Mouse (Mus musculus) cerebellum, adult 2 months (tissue): ENCODE data around the gene A230050P20Rik. TPM values are rescaled to one million over a fixed set of nuclear protein-coding genes. Genes with fewer than 3 reads are reported as not detected.

Experiments
- DNase-seq, 2 experiments: peaks; one replicate each; pipeline ENCODE4 v3.0.0; 2021
- H3K27ac ChIP-seq: fragments of 200-500 bp; 2 replicates; pipeline ENCODE4 v1.5.1; 2012; ENCODE audit warnings: low read length, control low read depth, inconsistent platforms; ENCODE audit not compliant: insufficient read depth
- H3K27me3 ChIP-seq: fragments of 200-500 bp; 2 replicates; pipeline ENCODE4 v1.6.1; 2012; ENCODE audit warnings: inconsistent platforms, mild to moderate bottlenecking, low read length, moderate library complexity; ENCODE audit not compliant: control insufficient read depth, insufficient read depth
- H3K4me1 ChIP-seq: fragments of 200-500 bp; 2 replicates; pipeline ENCODE4 v1.6.1; 2011; ENCODE audit warnings: low read length; ENCODE audit not compliant: control insufficient read depth, insufficient read depth
- H3K4me3 ChIP-seq: fragments of 200-500 bp; replicated peaks from 2 replicates; pipeline ENCODE3; 2011; ENCODE audit warnings: mild to moderate bottlenecking, low read depth, low read length, control low read depth; ENCODE audit not compliant: insufficient read depth
- CTCF ChIP-seq: fragments of 200-500 bp; IDR thresholded peaks from 2 replicates; pipeline ENCODE4 v1.5.1; 2011; ENCODE audit warnings: low read depth, mild to moderate bottlenecking, control low read depth, low read length, moderate library complexity, borderline replicate concordance; ENCODE audit not compliant: insufficient read depth
- POLR2A ChIP-seq: fragments of 200-500 bp; IDR thresholded peaks from 2 replicates; pipeline ENCODE4 v1.6.1; 2011; ENCODE audit warnings: low read length, control low read depth, borderline replicate concordance; ENCODE audit not compliant: insufficient read depth
- WGBS: fragments of 180-500 bp; shearing (Covaris S2); methylation state at CpG from one replicate; pipeline ENCODE4 v1.1.7; 2018; 5-methylcytosine and 5-hydroxymethylcytosine counted together
- polyA plus RNA-seq: library from polyadenylated mRNA; depleted of rRNA; stranded (reverse); fragments of >200 nt; gene quantifications from 2 replicates; pipeline ENCODE4 v1.2.3, GENCODE M21; 2012

A230050P20Rik gene
- polyA plus RNA-seq, 1 experiment = 171 TPM

DNA sequence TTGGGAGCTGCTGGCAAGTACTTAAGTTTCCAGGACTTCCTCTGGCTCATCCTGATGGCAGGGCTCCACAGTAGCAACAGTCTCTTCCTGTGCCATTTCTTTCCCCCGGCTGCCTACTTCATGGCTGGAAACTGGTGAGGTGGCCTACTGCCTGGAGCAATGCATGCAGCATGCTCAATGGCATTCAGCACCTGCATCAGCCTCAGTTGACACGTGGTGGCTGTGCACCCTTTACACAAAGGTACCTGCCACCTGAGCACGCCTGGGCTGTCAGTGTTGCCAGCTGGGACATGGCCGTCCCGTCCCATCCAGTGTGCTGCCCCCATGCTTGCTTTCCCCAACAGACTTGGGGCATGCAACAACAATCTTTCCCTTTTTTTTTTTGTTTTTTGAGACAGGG, 24.6 kb downstream of the A230050P20Rik start:
- Histone ChIP-seq H3K4me3 (no peak overlapping the region), H3K27me3 (no peaks in the 10 kb centered on the region), H3K4me1 (peaks cover 8% of the 10 kb centered on the region), H3K27ac (no peak overlapping the region)
- 50% methylated on average over 5 of the region's 5 CpGs for WGBS
- DNase-seq = no peak
- no peak for TF ChIP-seq CTCF
- no peak for TF ChIP-seq POLR2A

GRCm38 (mm10) chr9:20893590-20894343, 25.3 kb downstream of the A230050P20Rik start:
- no peaks in the 10 kb centered on the region for H3K27me3 ChIP-seq
- no peak for DNase-seq
- 80% methylated on average over 13 of the region's 13 CpGs for WGBS
- H3K4me1 ChIP-seq = peaks cover 8% of the 10 kb centered on the region
- H3K27ac ChIP-seq = no peak overlapping the region
- TF ChIP-seq POLR2A (no peak), CTCF (no peak)
- H3K4me3 ChIP-seq = no peak overlapping the region

DNA sequence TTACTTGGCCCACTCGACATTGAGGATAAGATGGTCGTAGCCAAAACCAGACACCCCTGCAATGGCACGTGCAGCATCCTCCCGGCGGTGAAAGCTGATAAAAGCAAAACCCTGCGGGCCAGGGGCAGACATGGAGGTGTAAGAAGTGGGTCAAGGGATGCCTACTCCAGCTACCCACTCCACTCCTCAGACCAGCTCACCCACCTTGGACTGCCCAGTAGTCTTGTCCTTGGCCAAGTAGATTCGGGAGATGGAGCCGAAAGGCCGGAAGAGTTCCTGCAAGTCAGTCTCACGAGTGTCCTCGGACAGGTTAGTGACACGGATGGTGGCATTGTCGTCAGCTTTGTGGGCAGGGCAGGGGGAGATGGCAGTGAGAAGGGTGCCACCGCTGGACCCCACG, 26.2 kb downstream of the A230050P20Rik start:
- no peaks in the 10 kb centered on the region for H3K27me3 ChIP-seq
- no peak overlapping the region for H3K27ac ChIP-seq
- no peak for DNase-seq
- H3K4me3 ChIP-seq = no peak overlapping the region
- 89% methylated on average over 15 of the region's 15 CpGs for whole genome bisulfite sequencing
- TF ChIP-seq CTCF = no peak
- TF ChIP-seq POLR2A = no peak
- peaks cover 8% of the 10 kb centered on the region for H3K4me1 ChIP-seq

- Histone ChIP-seq H3K4me3 (no peak overlapping the region), H3K4me1 (peaks cover 8% of the 10 kb centered on the region), H3K27me3 (no peaks in the 10 kb centered on the region), H3K27ac (no peak overlapping the region)
- TF ChIP-seq CTCF = no peak
- TF ChIP-seq POLR2A = no peak
- WGBS = 93% methylated on average over 9 of the region's 9 CpGs
- no peak for DNase-seq
These were observed 26.9 kb downstream of the A230050P20Rik start for GRCm38 (mm10) chr9:20895382-20895781.

DNA sequence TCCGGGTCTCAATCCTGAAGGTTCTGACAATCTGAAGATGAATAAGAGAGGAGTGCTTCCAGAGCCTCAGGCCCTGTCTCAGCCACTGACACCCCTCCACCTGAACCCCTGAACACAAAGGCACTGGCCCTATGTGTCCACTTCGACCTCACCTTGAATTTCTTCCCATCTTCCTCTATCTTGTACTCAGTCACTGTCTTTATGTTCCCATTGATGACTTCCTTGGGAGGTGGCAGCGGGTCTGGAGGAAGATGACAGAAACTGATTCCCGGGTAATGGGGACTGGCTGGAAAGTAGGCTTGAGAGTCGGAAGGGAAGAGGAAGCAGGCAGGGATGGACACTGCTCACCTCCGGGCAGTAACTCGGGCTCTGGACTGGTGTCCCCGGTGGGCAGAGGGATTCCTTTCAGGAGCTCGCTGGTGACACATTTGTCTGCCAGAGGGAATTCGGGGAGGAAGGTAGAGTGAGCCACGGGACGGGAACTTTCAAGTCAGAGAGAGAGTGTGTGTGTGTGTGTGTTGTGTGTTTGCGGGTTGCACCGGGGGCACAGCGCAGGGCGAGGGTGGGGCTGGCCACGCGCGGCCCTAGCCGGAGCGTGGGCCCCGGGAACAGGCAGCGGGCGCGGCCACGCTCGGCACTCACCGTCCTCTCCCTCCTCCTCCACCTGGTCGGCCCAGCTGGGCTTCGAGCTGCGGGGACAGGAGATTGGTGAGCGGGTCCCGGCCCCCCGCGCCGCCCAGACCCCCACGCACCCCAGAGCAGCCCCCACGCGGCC, 29.5 kb downstream of the A230050P20Rik start:
- Histone ChIP-seq H3K4me1 (peaks cover 8% of the 10 kb centered on the region), H3K27me3 (no peaks in the 10 kb centered on the region), H3K27ac (no peak overlapping the region), H3K4me3 (peak overlapping the region; percentile 78)
- 5% methylated on average over 37 of the region's 39 CpGs for WGBS
- TF ChIP-seq CTCF (no peak), POLR2A (no peak)
- DNase-seq = no peak

DNA sequence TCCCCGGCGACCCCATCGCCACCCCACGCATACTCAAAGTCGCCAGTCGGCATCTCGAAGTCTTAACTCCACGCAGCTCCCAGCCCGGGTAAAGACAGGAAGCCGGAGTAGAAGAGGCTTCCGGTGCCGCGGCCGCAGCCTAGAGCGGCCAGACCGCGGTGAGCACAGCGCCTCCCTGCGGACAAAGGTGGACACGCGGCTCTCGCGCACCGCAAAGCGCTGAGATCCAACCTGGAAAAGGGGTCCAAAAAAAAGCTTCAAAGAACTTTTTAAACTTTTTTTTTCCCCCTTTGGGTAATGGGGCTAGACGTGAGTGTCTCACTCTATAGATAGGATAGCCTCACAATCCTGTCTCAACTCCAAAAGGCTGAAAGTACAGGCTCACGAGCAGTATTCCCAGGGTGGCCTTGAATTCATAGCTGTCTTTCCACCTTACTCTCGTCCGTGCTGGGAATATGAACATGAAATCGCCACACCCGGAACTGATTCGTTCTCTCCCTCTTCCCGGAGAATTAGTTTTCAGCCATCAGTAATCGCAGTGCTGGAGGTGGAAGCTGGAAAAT, 30.1 kb downstream of the A230050P20Rik start, which contains the start of gene Eif3g:
Gene Eif3g, minus strand, starts transcription at position 113 of the 563 bp plus-strand sequence.
- no peaks in the 10 kb centered on the region for H3K27me3 ChIP-seq
- H3K27ac ChIP-seq = no peak within 1 kb of the TSS
- peak within 1 kb of the TSS; percentile 78 for H3K4me3 ChIP-seq
- 2% methylated on average over 34 of the region's 34 CpGs for WGBS
- TF ChIP-seq POLR2A (peak; percentile 65; the same call in 1 of the 2 replicates), CTCF (peak; percentile 90)
- H3K4me1 ChIP-seq = peaks cover 8% of the 10 kb centered on the region
- peak; percentile 82 to 86 for DNase-seq

DNA sequence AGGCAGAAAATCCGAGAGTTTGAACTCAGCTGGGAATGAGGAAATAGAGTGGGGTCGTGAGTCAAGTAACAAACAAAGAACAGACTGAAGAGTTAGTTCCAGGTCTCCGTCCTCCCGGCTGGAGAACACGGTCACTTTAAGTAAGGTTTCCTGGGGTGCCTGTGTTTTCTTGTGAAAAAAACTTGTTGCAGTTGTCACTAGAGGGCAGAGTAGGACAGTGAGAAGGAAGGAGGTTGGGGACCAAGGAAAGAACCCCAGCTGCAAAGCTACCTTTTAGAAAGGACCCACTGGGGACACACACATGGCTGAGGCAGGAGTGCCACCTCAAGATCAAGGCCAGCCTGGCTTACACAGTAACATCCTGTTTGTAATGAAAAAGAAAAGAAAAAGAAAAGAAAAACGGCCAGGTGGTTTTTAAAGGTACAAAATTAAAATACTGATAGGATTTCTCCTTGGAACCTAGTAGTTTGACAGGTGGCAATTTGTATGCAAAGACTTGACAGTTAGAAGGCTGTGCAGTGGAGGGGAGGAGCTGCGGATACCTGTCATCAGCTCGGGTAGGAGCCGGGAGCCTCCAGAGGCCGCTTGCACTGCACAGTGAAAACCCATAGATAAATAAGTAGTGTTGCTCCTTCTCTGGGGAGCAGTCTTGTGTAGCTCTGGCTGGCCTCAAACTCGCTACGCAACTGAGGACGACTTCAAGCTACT, 33.2 kb downstream of the A230050P20Rik start:
- peaks cover 8% of the 10 kb centered on the region for H3K4me1 ChIP-seq
- H3K27me3 ChIP-seq = no peaks in the 10 kb centered on the region
- TF ChIP-seq POLR2A = no peak
- peak; percentile 61 for TF ChIP-seq CTCF
- peak; percentile 28 to 47 for DNase-seq
- H3K4me3 ChIP-seq = no peak overlapping the region
- WGBS = 15% methylated on average over 13 of the region's 13 CpGs
- no peak overlapping the region for H3K27ac ChIP-seq
